Mouse (Mus musculus): ENCODE measurements around the gene Clstn3. TPM values are rescaled to one million over a fixed set of nuclear protein-coding genes. Genes with fewer than 3 reads are reported as not detected.
A peak's percentile ranks its signal among the peaks of the same experiment; 100 is the strongest.
"Not testable (repeated sequence)": the region's sequence is repeated elsewhere in the genome, so short reads cannot be mapped to it uniquely, and the experiment has no call there.

Gene Clstn3
- polyA plus RNA-seq, 1 experiment from 2014 or later, result 73.7 TPM

GRCm38 (mm10) chr6:124477221-124477655 is 12.6 kb upstream of the Clstn3 start:
- H3K27me3 ChIP-seq, result no peaks in the 10 kb centered on the region
- H3K9ac ChIP-seq, result no peak overlapping the region
- no peaks in the 10 kb centered on the region for H3K4me1 ChIP-seq (replicated peaks)
- H3K9me3 ChIP-seq, result no peaks in the 10 kb centered on the region
- no peak overlapping the region for H3K4me2 ChIP-seq
- H3K36me3 ChIP-seq, result no peaks in the 10 kb centered on the region
- no peak overlapping the region for H3K4me3 ChIP-seq
- no peak overlapping the region for H3K27ac ChIP-seq
- WGBS, result 61% methylated on average over 5 of the region's 5 CpGs
- no peak for ATAC-seq (ENCODE audit: low FRiP score)

GRCm38 (mm10) chr6:124476796-124477195 is 12.2 kb upstream of the Clstn3 start:
- H3K9me3 ChIP-seq, result no peaks in the 10 kb centered on the region
- no peaks in the 10 kb centered on the region for H3K4me1 ChIP-seq (replicated peaks)
- H3K9ac ChIP-seq, result no peak overlapping the region
- H3K27ac ChIP-seq, result no peak overlapping the region
- H3K4me2 ChIP-seq, result no peak overlapping the region
- H3K27me3 ChIP-seq, result no peaks in the 10 kb centered on the region
- WGBS, result 93% methylated on average over 11 of the region's 11 CpGs
- ATAC-seq (ENCODE audit: low FRiP score), result no peak
- H3K36me3 ChIP-seq, result no peaks in the 10 kb centered on the region
- H3K4me3 ChIP-seq, result no peak overlapping the region

- H3K27ac ChIP-seq, result no peak overlapping the region
- WGBS, result 63% methylated on average over 7 of the region's 7 CpGs
- no peak overlapping the region for H3K4me3 ChIP-seq
- ATAC-seq (ENCODE audit: low FRiP score), result no peak
- H3K27me3 ChIP-seq, result no peaks in the 10 kb centered on the region
- H3K9ac ChIP-seq, result no peak overlapping the region
- no peaks in the 10 kb centered on the region for H3K9me3 ChIP-seq
- H3K4me2 ChIP-seq, result no peak overlapping the region
- H3K4me1 ChIP-seq (replicated peaks), result no peaks in the 10 kb centered on the region
- no peaks in the 10 kb centered on the region for H3K36me3 ChIP-seq
Observed at GRCm38 (mm10) chr6:124476216-124476615, 11.6 kb upstream of the Clstn3 start.

- not testable (repeated sequence) for H3K9me3 ChIP-seq; H3K36me3 ChIP-seq; H3K4me2 ChIP-seq; H3K4me1 ChIP-seq (replicated peaks); H3K4me3 ChIP-seq; H3K27ac ChIP-seq; H3K9ac ChIP-seq; H3K27me3 ChIP-seq; ATAC-seq (ENCODE audit: low FRiP score)
- WGBS, result 95% methylated on average over 9 of the region's 11 CpGs
Observed at GRCm38 (mm10) chr6:124475335-124476075, 10.9 kb upstream of the Clstn3 start.

GRCm38 (mm10) chr6:124474621-124475020 is 10.0 kb upstream of the Clstn3 start:
- no peaks in the 10 kb centered on the region for H3K4me1 ChIP-seq (replicated peaks)
- H3K9me3 ChIP-seq, result no peaks in the 10 kb centered on the region
- no peak overlapping the region for H3K4me3 ChIP-seq
- no peak overlapping the region for H3K9ac ChIP-seq
- WGBS, result 84% methylated on average over 11 of the region's 11 CpGs
- no peaks in the 10 kb centered on the region for H3K36me3 ChIP-seq
- H3K27me3 ChIP-seq, result no peaks in the 10 kb centered on the region
- no peak overlapping the region for H3K4me2 ChIP-seq
- no peak overlapping the region for H3K27ac ChIP-seq
- ATAC-seq (ENCODE audit: low FRiP score), result no peak

GRCm38 (mm10) chr6:124472801-124473200 is 8.2 kb upstream of the Clstn3 start:
- Histone ChIP-seq H3K4me1 (replicated peaks) (no peaks in the 10 kb centered on the region), H3K4me3 (no peak overlapping the region), H3K9me3 (no peaks in the 10 kb centered on the region), H3K27ac (no peak overlapping the region), H3K36me3 (no peaks in the 10 kb centered on the region), H3K27me3 (no peaks in the 10 kb centered on the region), H3K4me2 (no peak overlapping the region), H3K9ac (no peak overlapping the region)
- 37% methylated on average over 6 of the region's 6 CpGs for WGBS
- no peak for ATAC-seq (ENCODE audit: low FRiP score)

- not testable (repeated sequence) for H3K4me3 ChIP-seq; H3K9me3 ChIP-seq; H3K36me3 ChIP-seq; H3K9ac ChIP-seq; ATAC-seq (ENCODE audit: low FRiP score); H3K27ac ChIP-seq; H3K27me3 ChIP-seq; H3K4me1 ChIP-seq (replicated peaks); H3K4me2 ChIP-seq
- 88% methylated on average over 6 of the region's 6 CpGs for WGBS
Observed at GRCm38 (mm10) chr6:124471783-124472638, 7.4 kb upstream of the Clstn3 start.

- Histone ChIP-seq H3K4me2 (no peak overlapping the region), H3K27ac (no peak overlapping the region), H3K9me3 (no peaks in the 10 kb centered on the region), H3K27me3 (no peaks in the 10 kb centered on the region), H3K9ac (no peak overlapping the region), H3K4me1 (replicated peaks) (no peaks in the 10 kb centered on the region), H3K4me3 (no peak overlapping the region), H3K36me3 (no peaks in the 10 kb centered on the region)
- no peak for ATAC-seq (ENCODE audit: low FRiP score)
- WGBS, result 98% methylated on average over 3 of the region's 3 CpGs
Observed at GRCm38 (mm10) chr6:124471121-124471520, 6.5 kb upstream of the Clstn3 start.

- Histone ChIP-seq H3K36me3 (peaks cover 11% of the 10 kb centered on the region), H3K4me2 (peak overlapping the region; percentile 79), H3K4me1 (replicated peaks) (peaks cover 36% of the 10 kb centered on the region), H3K4me3 (no peak overlapping the region; the same call in 1 of the 2 replicates), H3K27ac (peak overlapping the region; percentile 93; the same call in 1 of the 2 replicates), H3K27me3 (no peaks in the 10 kb centered on the region), H3K9me3 (no peaks in the 10 kb centered on the region), H3K9ac (peak overlapping the region; percentile 88; the same call in 1 of the 2 replicates)
- ATAC-seq (ENCODE audit: low FRiP score), result no peak
- WGBS, result 63% methylated on average over 6 of the region's 6 CpGs
Observed at GRCm38 (mm10) chr6:124465729-124466128, 1.1 kb upstream of the Clstn3 start.

GRCm38 (mm10) chr6:124465299-124465698 is 705 bp upstream of the Clstn3 start:
- peak overlapping the region; percentile 88 for H3K9ac ChIP-seq
- no peaks in the 10 kb centered on the region for H3K9me3 ChIP-seq
- H3K4me1 ChIP-seq (replicated peaks), result peaks cover 36% of the 10 kb centered on the region
- ATAC-seq (ENCODE audit: low FRiP score), result no peak
- peak overlapping the region; percentile 79 for H3K4me2 ChIP-seq
- H3K36me3 ChIP-seq, result peaks cover 12% of the 10 kb centered on the region
- no peaks in the 10 kb centered on the region for H3K27me3 ChIP-seq
- peak overlapping the region; percentile 93 for H3K27ac ChIP-seq
- peak overlapping the region; percentile 66 for H3K4me3 ChIP-seq
- 45% methylated on average over 6 of the region's 6 CpGs for WGBS

- Histone ChIP-seq H3K4me1 (replicated peaks) (peaks cover 36% of the 10 kb centered on the region), H3K27me3 (no peaks in the 10 kb centered on the region), H3K27ac (peak overlapping the region; percentile 93), H3K36me3 (peaks cover 25% of the 10 kb centered on the region), H3K9ac (peak overlapping the region; percentile 88), H3K4me2 (peak overlapping the region; percentile 79), H3K4me3 (peak overlapping the region; percentile 66), H3K9me3 (no peaks in the 10 kb centered on the region)
- ATAC-seq (ENCODE audit: low FRiP score), result peak; percentile 41
- WGBS, result 15% methylated on average over 8 of the region's 8 CpGs
Observed at GRCm38 (mm10) chr6:124463881-124464291, 708 bp downstream of the Clstn3 start.

- no peak for ATAC-seq (ENCODE audit: low FRiP score)
- Histone ChIP-seq H3K27me3 (no peaks in the 10 kb centered on the region), H3K4me2 (no peak overlapping the region), H3K9ac (no peak overlapping the region), H3K9me3 (no peaks in the 10 kb centered on the region), H3K36me3 (peaks cover 58% of the 10 kb centered on the region), H3K27ac (no peak overlapping the region), H3K4me3 (no peak overlapping the region), H3K4me1 (replicated peaks) (peaks cover 26% of the 10 kb centered on the region)
- 92% methylated on average over 4 of the region's 4 CpGs for whole genome bisulfite sequencing
Observed at GRCm38 (mm10) chr6:124459388-124459787, 5.2 kb downstream of the Clstn3 start.
